Mouse (Mus musculus) hindbrain, embryonic 10.5 days (tissue): Measurements from ENCODE around the gene Gm3448. TPM values are rescaled to one million over a fixed set of nuclear protein-coding genes. Genes with fewer than 3 reads are reported as not detected.
"Not testable (repeated sequence)": the region's sequence is repeated elsewhere in the genome, so short reads cannot be mapped to it uniquely, and the experiment has no call there.

Experiments
- DNase-seq: peaks from one replicate; pipeline ENCODE4 v3.0.0-alpha.2; 2017; ENCODE audit warnings: low spot score
- H3K27ac ChIP-seq: fragments of 300-500 bp; sonication (generic); 2 replicates; pipeline ENCODE4 v1.5.1; 2016; ENCODE audit warnings: mild to moderate bottlenecking, moderate library complexity
- H3K27me3 ChIP-seq: fragments of 300-500 bp; sonication (generic); 2 replicates; pipeline ENCODE4 v1.6.1; 2016; ENCODE audit warnings: mild to moderate bottlenecking; ENCODE audit not compliant: poor library complexity, insufficient read depth, severe bottlenecking
- H3K36me3 ChIP-seq: fragments of 300-500 bp; sonication (generic); 2 replicates; pipeline ENCODE4 v1.6.1; 2016; ENCODE audit warnings: mild to moderate bottlenecking, moderate library complexity
- H3K4me1 ChIP-seq: fragments of 300-500 bp; sonication (generic); replicated peaks from 2 replicates; pipeline ENCODE4 v1.6.1; 2016; ENCODE audit warnings: mild to moderate bottlenecking
- H3K4me3 ChIP-seq: fragments of 300-500 bp; sonication (generic); 2 replicates; pipeline ENCODE4 v1.5.1; 2016; ENCODE audit warnings: mild to moderate bottlenecking, moderate library complexity
- H3K9me3 ChIP-seq: fragments of 300-500 bp; sonication (generic); 2 replicates; pipeline ENCODE4 v1.6.1; 2016; ENCODE audit warnings: mild to moderate bottlenecking, moderate library complexity
- WGBS: fragments of 180-500 bp; shearing (Covaris S2); methylation state at CpG from one replicate; pipeline ENCODE4 v1.1.7; 2016; 5-methylcytosine and 5-hydroxymethylcytosine counted together
- polyA plus RNA-seq: library from polyadenylated mRNA; unstranded; fragments of >200 nt; fragmentation: Nextera tagmentation; extraction: Ambion mirVana; gene quantifications from 2 replicates; pipeline ENCODE4 v1.2.1, GENCODE M21; 2016

The Gm3448 gene
- polyA plus RNA-seq, 1 experiment from 2014 or later = 4.1 TPM

- peak overlapping the region; percentile 80 for H3K27ac ChIP-seq
- peak overlapping the region; percentile 24; the same call in 1 of the 2 replicates for H3K4me3 ChIP-seq
- peaks cover 27% of the 10 kb centered on the region for H3K4me1 ChIP-seq
- H3K36me3 ChIP-seq = peaks cover 35% of the 10 kb centered on the region
- H3K27me3 ChIP-seq = peaks cover 6% of the 10 kb centered on the region; the same call in 1 of the 2 replicates
- 40% methylated on average over 13 of the region's 13 CpGs for WGBS
- no peaks in the 10 kb centered on the region for H3K9me3 ChIP-seq
- DNase-seq = peak; percentile 73
Observed at GRCm38 (mm10) chr17:15065391-15066024, 24.2 kb upstream of the Gm3448 start.

GRCm38 (mm10) chr17:15060356-15060755 lies 19.0 kb upstream of the Gm3448 start:
- H3K36me3 ChIP-seq = peaks cover 78% of the 10 kb centered on the region
- no peak overlapping the region for H3K27ac ChIP-seq
- no peaks in the 10 kb centered on the region for H3K9me3 ChIP-seq
- no peak overlapping the region for H3K4me3 ChIP-seq
- H3K4me1 ChIP-seq = 0 out of 2 replicates have a peak, but pooled peaks cover under 1% of the 10 kb centered on the region
- WGBS = 93% methylated on average over 6 of the region's 6 CpGs
- no peak for DNase-seq
- no peaks in the 10 kb centered on the region for H3K27me3 ChIP-seq

GRCm38 (mm10) chr17:15059646-15060045 lies 18.3 kb upstream of the Gm3448 start:
- no peak for DNase-seq
- H3K36me3 ChIP-seq = peaks cover 82% of the 10 kb centered on the region
- no peaks in the 10 kb centered on the region for H3K9me3 ChIP-seq
- no peaks in the 10 kb centered on the region for H3K27me3 ChIP-seq
- H3K4me1 ChIP-seq = no peaks in the 10 kb centered on the region
- H3K4me3 ChIP-seq = no peak overlapping the region
- no peak overlapping the region for H3K27ac ChIP-seq
- 94% methylated on average over 14 of the region's 14 CpGs for WGBS

GRCm38 (mm10) chr17:15058161-15058591 lies 16.8 kb upstream of the Gm3448 start:
- Histone ChIP-seq H3K4me1 (no peaks in the 10 kb centered on the region), H3K9me3 (no peaks in the 10 kb centered on the region), H3K36me3 (peaks cover 74% of the 10 kb centered on the region), H3K27me3 (no peaks in the 10 kb centered on the region), H3K27ac (no peak overlapping the region), H3K4me3 (no peak overlapping the region)
- no peak for DNase-seq
- 94% methylated on average over 5 of the region's 5 CpGs for WGBS

GRCm38 (mm10) chr17:15055925-15056324 lies 14.6 kb upstream of the Gm3448 start:
- no peaks in the 10 kb centered on the region for H3K9me3 ChIP-seq
- H3K27ac ChIP-seq = no peak overlapping the region
- H3K27me3 ChIP-seq = no peaks in the 10 kb centered on the region
- no peaks in the 10 kb centered on the region for H3K4me1 ChIP-seq
- H3K36me3 ChIP-seq = peaks cover 52% of the 10 kb centered on the region
- 88% methylated on average over 4 of the region's 4 CpGs for WGBS
- H3K4me3 ChIP-seq = no peak overlapping the region
- no peak for DNase-seq

GRCm38 (mm10) chr17:15053829-15054200 lies 12.5 kb upstream of the Gm3448 start:
- H3K4me3 ChIP-seq, H3K27me3 ChIP-seq, H3K4me1 ChIP-seq, H3K9me3 ChIP-seq, H3K27ac ChIP-seq, DNase-seq: not testable (repeated sequence)
- 94% methylated on average over 13 of the region's 13 CpGs for WGBS
- H3K36me3 ChIP-seq = peaks cover 30% of the 10 kb centered on the region

- H3K4me1 ChIP-seq, H3K9me3 ChIP-seq, DNase-seq, H3K27me3 ChIP-seq, H3K27ac ChIP-seq, H3K4me3 ChIP-seq: not testable (repeated sequence)
- WGBS = 93% methylated on average over 6 of the region's 8 CpGs
- H3K36me3 ChIP-seq = peaks cover 25% of the 10 kb centered on the region
Observed at GRCm38 (mm10) chr17:15053183-15053828, 12.0 kb upstream of the Gm3448 start.

GRCm38 (mm10) chr17:15052766-15053165 lies 11.4 kb upstream of the Gm3448 start:
- H3K4me1 ChIP-seq, H3K4me3 ChIP-seq, H3K27me3 ChIP-seq, H3K9me3 ChIP-seq, DNase-seq, H3K27ac ChIP-seq: not testable (repeated sequence)
- peaks cover 20% of the 10 kb centered on the region for H3K36me3 ChIP-seq
- 57% methylated on average over 1 of the region's 1 CpGs for WGBS

- H3K9me3 ChIP-seq, H3K27ac ChIP-seq, H3K4me3 ChIP-seq, H3K27me3 ChIP-seq, DNase-seq, H3K36me3 ChIP-seq, H3K4me1 ChIP-seq: not testable (repeated sequence)
- no CpG with 5 or more reads among the region's 1 CpGs for WGBS
Observed at GRCm38 (mm10) chr17:15050338-15050737, 9.0 kb upstream of the Gm3448 start.

- H3K4me3 ChIP-seq, DNase-seq, H3K36me3 ChIP-seq, H3K27me3 ChIP-seq, H3K27ac ChIP-seq, H3K9me3 ChIP-seq, H3K4me1 ChIP-seq: not testable (repeated sequence)
- no CpG with 5 or more reads among the region's 3 CpGs for WGBS
Observed at GRCm38 (mm10) chr17:15040455-15040854, 882 bp downstream of the Gm3448 start.

- H3K27ac ChIP-seq = not testable (repeated sequence)
Observed at GRCm38 (mm10) chr17:15031414-15031813, 9.9 kb downstream of the Gm3448 start.

GRCm38 (mm10) chr17:15025513-15025912 lies 15.8 kb downstream of the Gm3448 start:
- H3K4me1 ChIP-seq, DNase-seq, H3K9me3 ChIP-seq, H3K4me3 ChIP-seq, H3K27ac ChIP-seq, H3K36me3 ChIP-seq, H3K27me3 ChIP-seq: not testable (repeated sequence)
- WGBS = no CpG with 5 or more reads among the region's 6 CpGs

More at GRCm38 (mm10) chr17:15031414-15031813, 9.9 kb downstream of the Gm3448 start:
- no CpG with 5 or more reads among the region's 4 CpGs for WGBS
- H3K36me3 ChIP-seq, H3K27me3 ChIP-seq, H3K9me3 ChIP-seq, H3K4me3 ChIP-seq, H3K4me1 ChIP-seq, DNase-seq: not testable (repeated sequence)

GRCm38 (mm10) chr17:15024502-15025193 lies 16.7 kb downstream of the Gm3448 start:
- not testable (repeated sequence) for H3K27me3 ChIP-seq, H3K36me3 ChIP-seq, DNase-seq, H3K4me1 ChIP-seq, H3K27ac ChIP-seq, H3K9me3 ChIP-seq, H3K4me3 ChIP-seq
- whole genome bisulfite sequencing = no CpG with 5 or more reads among the region's 48 CpGs
